Mouse (Mus musculus): ENCODE data around the gene Kirrel3. TPM values are rescaled to one million over a fixed set of nuclear protein-coding genes. Genes with fewer than 3 reads are reported as not detected.

The Kirrel3 gene
- total and polyA plus RNA-seq, 2 experiments from 2014 or later, result 0.29 to 0.42 TPM

DNA sequence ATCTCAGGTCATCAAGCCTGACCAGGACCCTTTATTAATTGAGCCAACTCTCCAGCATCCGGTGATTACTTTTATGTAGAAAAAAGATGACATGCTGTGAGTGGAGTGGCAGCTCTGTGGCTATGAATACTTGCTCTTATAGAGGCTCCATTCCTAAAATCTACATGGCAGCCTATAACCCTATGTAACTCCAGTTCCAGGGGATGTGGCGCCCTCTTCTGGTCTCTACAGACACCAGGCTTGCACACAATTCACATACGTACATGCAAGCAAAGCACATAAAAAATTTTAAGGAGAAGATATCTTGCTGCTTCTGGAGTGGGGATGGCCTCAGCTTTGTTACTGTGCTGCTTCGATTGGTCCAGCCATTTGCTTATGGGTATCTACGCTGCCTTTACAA, 468.5 kb downstream of the Kirrel3 start:
- Histone ChIP-seq H3K4me2 (ENCODE audit: low read depth, low read length) (no peak overlapping the region), H3K4me1 (ENCODE audit: control insufficient read depth, insufficient read depth) (peaks cover 9% of the 10 kb centered on the region; the same call in 1 of the 2 replicates), H3K36me3 (replicated peaks; ENCODE audit: control insufficient read depth, insufficient read depth, low read length) (no peaks in the 10 kb centered on the region), H3K4me3 (ENCODE audit: low read depth, low read length) (no peak overlapping the region), H3K9me3 (replicated peaks; ENCODE audit: control insufficient read depth, low read length) (no peaks in the 10 kb centered on the region), H3K27me3 (ENCODE audit: control insufficient read depth, insufficient read depth, low read length) (no peaks in the 10 kb centered on the region), H3K9ac (replicated peaks; ENCODE audit: low read depth, low read length) (no peak overlapping the region), H3K27ac (ENCODE audit: low read depth) (0 out of 2 replicates have a peak overlapping the region, but pooled peaks have one; percentile 85)
- DNase-seq (ENCODE audit: low spot score) (no peak), ATAC-seq (ENCODE audit: insufficient read depth, low read depth) (no peak)
- peak; percentile 54 for TF ChIP-seq CTCF (IDR thresholded peaks at IDR 0.05; ENCODE audit: low read depth)
- TF ChIP-seq EP300 (IDR thresholded peaks at IDR 0.05; ENCODE audit: low read depth), result no peak
- WGBS, result 75% methylated on average over 5 of the region's 5 CpGs

DNA sequence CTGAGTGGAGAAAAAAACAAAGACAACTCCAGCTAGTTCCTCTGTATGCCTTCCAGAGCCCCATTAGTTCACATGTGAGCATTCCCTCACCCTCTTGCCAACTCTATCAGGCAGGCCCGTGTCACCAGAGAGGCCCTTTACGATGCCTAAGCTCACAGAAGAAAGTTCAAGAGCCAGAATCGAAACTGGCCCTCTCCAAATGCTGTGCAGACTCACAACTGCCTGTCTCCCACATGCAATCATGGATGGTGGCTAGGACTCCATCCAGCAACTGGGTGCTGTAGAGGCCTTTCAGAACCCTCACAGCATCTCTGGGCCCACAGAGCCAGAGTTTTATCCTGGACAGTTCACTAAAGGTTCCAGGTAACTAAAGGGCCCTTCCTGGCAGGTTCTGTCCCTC, 470.8 kb downstream of the Kirrel3 start:
- Histone ChIP-seq H3K27ac (ENCODE audit: low read depth) (no peak overlapping the region), H3K9ac (replicated peaks; ENCODE audit: low read depth, low read length) (no peak overlapping the region), H3K4me2 (ENCODE audit: low read depth, low read length) (no peak overlapping the region), H3K4me3 (ENCODE audit: low read depth, low read length) (no peak overlapping the region), H3K4me1 (ENCODE audit: control insufficient read depth, insufficient read depth) (peaks cover 9% of the 10 kb centered on the region; the same call in 1 of the 2 replicates), H3K36me3 (replicated peaks; ENCODE audit: control insufficient read depth, insufficient read depth, low read length) (no peaks in the 10 kb centered on the region), H3K9me3 (replicated peaks; ENCODE audit: control insufficient read depth, low read length) (no peaks in the 10 kb centered on the region), H3K27me3 (ENCODE audit: control insufficient read depth, insufficient read depth, low read length) (no peaks in the 10 kb centered on the region)
- 77% methylated on average over 3 of the region's 3 CpGs for WGBS
- DNase-seq (ENCODE audit: low spot score) (no peak), ATAC-seq (ENCODE audit: insufficient read depth, low read depth) (no peak)
- no peak for TF ChIP-seq EP300 (IDR thresholded peaks at IDR 0.05; ENCODE audit: low read depth)
- TF ChIP-seq CTCF (IDR thresholded peaks at IDR 0.05; ENCODE audit: low read depth), result no peak

DNA sequence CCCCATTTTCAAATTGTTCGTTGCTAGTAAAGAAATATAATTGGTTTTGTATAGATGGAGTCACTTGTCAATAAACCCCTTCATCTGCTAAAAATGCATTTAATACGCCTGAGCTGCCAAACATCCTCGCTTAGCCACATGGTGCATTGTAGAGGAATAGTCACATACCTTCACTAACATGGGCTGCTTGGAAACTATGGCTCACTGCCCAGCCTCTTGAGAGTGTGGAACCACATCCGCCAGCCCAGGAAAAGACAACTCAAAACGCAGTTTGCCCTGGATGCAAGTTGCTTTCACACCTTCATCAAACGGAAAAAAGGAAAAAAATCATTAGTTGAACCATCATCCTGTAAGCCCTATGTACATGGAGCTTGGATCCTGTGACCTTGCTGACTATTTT, 472.0 kb downstream of the Kirrel3 start:
- ATAC-seq (ENCODE audit: insufficient read depth, low read depth), result no peak
- H3K4me3 ChIP-seq (ENCODE audit: low read depth, low read length), result no peak overlapping the region
- H3K27ac ChIP-seq (ENCODE audit: low read depth), result no peak overlapping the region
- WGBS, result 45% methylated on average over 6 of the region's 6 CpGs
- H3K27me3 ChIP-seq (ENCODE audit: control insufficient read depth, insufficient read depth, low read length), result no peaks in the 10 kb centered on the region
- no peak for DNase-seq (ENCODE audit: low spot score)
- H3K9ac ChIP-seq (replicated peaks; ENCODE audit: low read depth, low read length), result no peak overlapping the region
- H3K4me1 ChIP-seq (ENCODE audit: control insufficient read depth, insufficient read depth), result peaks cover 9% of the 10 kb centered on the region; the same call in 1 of the 2 replicates
- no peak overlapping the region for H3K4me2 ChIP-seq (ENCODE audit: low read depth, low read length)
- H3K36me3 ChIP-seq (replicated peaks; ENCODE audit: control insufficient read depth, insufficient read depth, low read length), result no peaks in the 10 kb centered on the region
- no peaks in the 10 kb centered on the region for H3K9me3 ChIP-seq (replicated peaks; ENCODE audit: control insufficient read depth, low read length)
- no peak for TF ChIP-seq CTCF (IDR thresholded peaks at IDR 0.05; ENCODE audit: low read depth)
- TF ChIP-seq EP300 (IDR thresholded peaks at IDR 0.05; ENCODE audit: low read depth), result no peak

DNA sequence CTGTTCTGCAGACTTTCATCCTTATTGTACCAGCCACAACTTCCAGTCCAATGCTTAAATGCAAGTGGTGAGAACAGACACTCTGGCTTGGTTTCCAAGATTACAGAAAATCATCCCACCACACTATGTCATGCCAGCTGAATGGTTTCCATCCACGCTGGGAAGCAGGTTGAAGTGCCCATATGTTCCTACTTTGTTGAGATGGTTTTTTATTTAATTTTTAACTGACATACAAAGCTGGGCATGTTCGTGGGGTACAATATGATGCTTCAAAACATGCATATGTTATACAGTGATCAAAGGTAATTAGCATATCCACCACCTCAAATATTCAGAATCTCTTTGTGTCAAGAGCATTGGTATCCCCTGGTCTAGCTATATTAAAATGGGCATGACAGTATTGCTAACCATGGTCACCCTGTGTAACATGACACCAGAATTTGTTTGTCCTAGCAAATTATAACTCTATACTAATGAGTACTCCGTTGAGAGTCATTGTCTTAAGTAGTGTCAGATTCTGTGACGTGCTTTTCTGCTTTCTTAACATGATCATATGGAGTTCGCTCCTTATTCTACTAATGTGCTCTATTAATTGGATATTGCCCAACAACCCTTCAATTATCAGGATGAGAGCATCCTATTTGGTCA, 472.6 kb downstream of the Kirrel3 start:
- H3K27ac ChIP-seq (ENCODE audit: low read depth), result no peak overlapping the region
- DNase-seq (ENCODE audit: low spot score), result no peak
- H3K4me2 ChIP-seq (ENCODE audit: low read depth, low read length), result no peak overlapping the region
- no peak for TF ChIP-seq CTCF (IDR thresholded peaks at IDR 0.05; ENCODE audit: low read depth)
- no peak for TF ChIP-seq EP300 (IDR thresholded peaks at IDR 0.05; ENCODE audit: low read depth)
- H3K27me3 ChIP-seq (ENCODE audit: control insufficient read depth, insufficient read depth, low read length), result no peaks in the 10 kb centered on the region
- 78% methylated on average over 5 of the region's 5 CpGs for WGBS
- H3K4me1 ChIP-seq (ENCODE audit: control insufficient read depth, insufficient read depth), result 0 out of 2 replicates have a peak, but pooled peaks cover 4% of the 10 kb centered on the region
- H3K36me3 ChIP-seq (replicated peaks; ENCODE audit: control insufficient read depth, insufficient read depth, low read length), result no peaks in the 10 kb centered on the region
- no peak for ATAC-seq (ENCODE audit: insufficient read depth, low read depth)
- no peak overlapping the region for H3K4me3 ChIP-seq (ENCODE audit: low read depth, low read length)
- H3K9me3 ChIP-seq (replicated peaks; ENCODE audit: control insufficient read depth, low read length), result no peaks in the 10 kb centered on the region
- H3K9ac ChIP-seq (replicated peaks; ENCODE audit: low read depth, low read length), result no peak overlapping the region

DNA sequence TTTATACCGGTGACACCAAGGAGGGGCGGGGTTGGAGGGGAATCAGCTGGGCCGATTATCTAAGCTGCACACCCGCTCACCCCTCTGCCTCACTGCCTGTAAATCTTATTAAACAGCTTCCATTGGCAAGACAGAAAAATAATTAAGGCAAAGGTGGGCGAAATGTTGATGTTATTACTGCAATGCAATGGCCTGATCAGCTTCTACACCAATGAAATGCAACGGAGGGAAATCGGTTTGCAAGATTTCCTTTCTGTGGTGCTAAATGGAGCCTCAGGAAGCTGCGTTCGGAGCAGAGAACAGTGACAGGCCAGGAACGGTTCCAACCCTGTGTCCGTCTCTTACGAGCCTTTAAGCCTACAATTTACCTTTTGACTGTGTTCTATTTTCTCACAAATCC, 475.0 kb downstream of the Kirrel3 start:
- no peak overlapping the region for H3K4me3 ChIP-seq (ENCODE audit: low read depth, low read length)

DNA sequence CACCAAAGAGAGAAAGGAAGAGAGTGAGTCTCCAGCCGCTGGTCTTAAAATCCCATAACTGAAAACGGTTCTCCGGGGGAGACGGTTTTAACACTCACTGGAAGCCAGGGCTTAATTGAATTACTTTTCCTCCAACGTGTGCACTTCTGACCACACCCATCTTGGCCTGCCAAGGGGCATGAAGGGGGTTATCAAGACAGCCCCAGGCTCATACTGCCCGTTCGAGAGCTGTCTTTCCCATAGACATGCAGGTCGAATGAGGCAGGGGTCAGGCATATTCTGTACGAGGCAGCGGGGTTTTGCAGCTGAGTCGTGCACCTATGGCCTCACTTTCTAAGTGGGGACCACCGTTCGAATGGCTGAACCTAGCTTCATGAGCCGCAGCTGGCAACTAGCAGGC, 475.5 kb downstream of the Kirrel3 start:
- ATAC-seq (ENCODE audit: insufficient read depth, low read depth), result no peak
- Histone ChIP-seq H3K27me3 (ENCODE audit: control insufficient read depth, insufficient read depth, low read length) (no peaks in the 10 kb centered on the region), H3K9ac (replicated peaks; ENCODE audit: low read depth, low read length) (no peak overlapping the region), H3K9me3 (replicated peaks; ENCODE audit: control insufficient read depth, low read length) (no peaks in the 10 kb centered on the region), H3K4me2 (ENCODE audit: low read depth, low read length) (no peak overlapping the region; the same call in 1 of the 2 replicates), H3K4me3 (ENCODE audit: low read depth, low read length) (no peak overlapping the region), H3K36me3 (replicated peaks; ENCODE audit: control insufficient read depth, insufficient read depth, low read length) (no peaks in the 10 kb centered on the region), H3K27ac (ENCODE audit: low read depth) (no peak overlapping the region), H3K4me1 (ENCODE audit: control insufficient read depth, insufficient read depth) (no peaks in the 10 kb centered on the region)
- 63% methylated on average over 14 of the region's 14 CpGs for WGBS
- DNase-seq (ENCODE audit: low spot score), result no peak
- TF ChIP-seq EP300 (IDR thresholded peaks at IDR 0.05; ENCODE audit: low read depth), result no peak

More for the DNA sequence above, 475.0 kb downstream of the Kirrel3 start:
- no peak overlapping the region for H3K27ac ChIP-seq (ENCODE audit: low read depth)
- no peaks in the 10 kb centered on the region for H3K36me3 ChIP-seq (replicated peaks; ENCODE audit: control insufficient read depth, insufficient read depth, low read length)
- H3K9ac ChIP-seq (replicated peaks; ENCODE audit: low read depth, low read length), result no peak overlapping the region
- 50% methylated on average over 12 of the region's 12 CpGs for WGBS
- H3K9me3 ChIP-seq (replicated peaks; ENCODE audit: control insufficient read depth, low read length), result no peaks in the 10 kb centered on the region
- H3K4me1 ChIP-seq (ENCODE audit: control insufficient read depth, insufficient read depth), result no peaks in the 10 kb centered on the region
- no peaks in the 10 kb centered on the region for H3K27me3 ChIP-seq (ENCODE audit: control insufficient read depth, insufficient read depth, low read length)
- no peak overlapping the region; the same call in 1 of the 2 replicates for H3K4me2 ChIP-seq (ENCODE audit: low read depth, low read length)
- TF ChIP-seq CTCF (IDR thresholded peaks at IDR 0.05; ENCODE audit: low read depth) (no peak), EP300 (IDR thresholded peaks at IDR 0.05; ENCODE audit: low read depth) (no peak)
- DNase-seq (ENCODE audit: low spot score) (no peak), ATAC-seq (ENCODE audit: insufficient read depth, low read depth) (no peak)
